Mouse (Mus musculus) cortical plate, adult 2 months (tissue): ENCODE results near the gene Klhdc1.

ENCODE experiments used
- CTCF ChIP-seq: fragments of 200-500 bp; IDR thresholded peaks from 2 replicates; pipeline ENCODE4 v1.5.1; 2011; ENCODE audit warnings: mild to moderate bottlenecking, control low read depth, low read length; ENCODE audit not compliant: insufficient read depth; ENCODE audit errors: extremely low read depth
- POLR2A ChIP-seq: fragments of 200-500 bp; IDR thresholded peaks from 2 replicates; pipeline ENCODE4 v1.6.1; 2011; ENCODE audit warnings: mild to moderate bottlenecking, low read length, control low read depth; ENCODE audit not compliant: insufficient read depth; ENCODE audit errors: extremely low read depth

GRCm38 (mm10) chr12:69288699-69289098 lies 47.7 kb downstream of the Klhdc1 start:
- TF ChIP-seq CTCF (no peak), POLR2A (no peak)
